Mouse (Mus musculus) intestine, embryonic 14.5 days (tissue): ENCODE data around the gene Kif15. TPM values are rescaled to one million over a fixed set of nuclear protein-coding genes. Genes with fewer than 3 reads are reported as not detected.

Source experiments
- ATAC-seq: fragments of 200-750 bp; cut with Nextera tagmentation; replicated peaks from 2 replicates; pipeline ENCODE4 v1.8.0; 2017; ENCODE audit warnings: low read depth, moderate number of reproducible peaks, moderate TSS enrichment, moderate library complexity; ENCODE audit not compliant: low FRiP score, low TSS enrichment
- DNase-seq: peaks from one replicate; pipeline ENCODE4 v3.0.0-alpha.2; 2018; ENCODE audit warnings: low spot score
- H3K27ac ChIP-seq: fragments of 300-500 bp; sonication (generic); 2 replicates; pipeline ENCODE4 v1.5.1; 2014; ENCODE audit warnings: low read depth, mild to moderate bottlenecking, control low read depth
- H3K27me3 ChIP-seq: fragments of 300-500 bp; sonication (generic); replicated peaks from 2 replicates; pipeline ENCODE4 v1.6.1; 2014; ENCODE audit warnings: low read length, control low read depth; ENCODE audit not compliant: control insufficient read depth, insufficient read depth
- H3K36me3 ChIP-seq: fragments of 300-500 bp; sonication (generic); 2 replicates; pipeline ENCODE4 v1.6.1; 2014; ENCODE audit warnings: low read length, control low read depth; ENCODE audit not compliant: control insufficient read depth, insufficient read depth
- H3K4me1 ChIP-seq: fragments of 300-500 bp; sonication (generic); replicated peaks from 2 replicates; pipeline ENCODE4 v1.6.1; 2014; ENCODE audit warnings: low read length, control low read depth, mixed read lengths; ENCODE audit not compliant: control insufficient read depth, insufficient read depth
- H3K4me2 ChIP-seq: fragments of 300-500 bp; sonication (generic); 2 replicates; pipeline ENCODE4 v1.6.1; 2014; ENCODE audit warnings: low read length
- H3K4me3 ChIP-seq: fragments of 300-500 bp; sonication (generic); 2 replicates; pipeline ENCODE4 v1.5.1; 2014; ENCODE audit warnings: low read depth, low read length, control low read depth, mixed read lengths
- H3K9ac ChIP-seq: fragments of 300-500 bp; sonication (generic); 2 replicates; pipeline ENCODE4 v1.6.1; 2014; ENCODE audit warnings: mild to moderate bottlenecking, low read length
- H3K9me3 ChIP-seq: fragments of 300-500 bp; sonication (generic); 2 replicates; pipeline ENCODE4 v1.6.1; 2016; ENCODE audit warnings: low read length, control low read depth; ENCODE audit not compliant: control insufficient read depth
- WGBS: fragments of 180-500 bp; shearing (Covaris S2); extraction: QIAGEN DNeasy Blood & Tissue Kit; methylation state at CpG from one replicate; pipeline ENCODE4 v1.1.7; 2014; 5-methylcytosine and 5-hydroxymethylcytosine counted together
- polyA plus RNA-seq: library from polyadenylated mRNA; unstranded; fragments of >200 nt; fragmentation: Nextera tagmentation; extraction: Ambion mirVana; gene quantifications from 2 replicates; pipeline ENCODE4 v1.2.1, GENCODE M21; 2014

The Kif15 gene
- polyA plus RNA-seq, 1 experiment from 2014 or later = 50.4 TPM

DNA sequence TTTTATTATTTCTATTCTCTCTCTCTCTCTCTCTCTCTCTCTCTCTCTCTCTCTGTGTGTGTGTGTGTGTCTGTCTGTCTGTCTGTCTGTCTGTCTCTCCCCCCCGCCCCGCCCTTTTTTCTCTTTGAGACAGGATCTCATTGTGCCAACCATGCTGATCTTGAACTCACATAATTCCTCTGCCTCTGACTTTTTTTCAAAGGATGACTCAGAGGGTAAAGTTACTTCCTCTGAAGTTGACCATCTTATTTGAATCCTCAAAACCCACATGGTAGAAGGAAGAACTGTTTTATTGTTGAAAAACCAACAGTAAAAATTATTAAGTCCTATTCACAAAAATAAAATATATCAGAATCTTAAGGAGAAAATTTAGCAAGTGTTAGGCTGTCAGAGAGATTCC, 53.9 kb downstream of the Kif15 start:
- H3K9ac ChIP-seq = no peak overlapping the region
- WGBS = 87% methylated on average over 2 of the region's 2 CpGs
- no peaks in the 10 kb centered on the region for H3K4me1 ChIP-seq
- no peak overlapping the region for H3K27ac ChIP-seq
- H3K36me3 ChIP-seq = peaks cover 98% of the 10 kb centered on the region
- no peak for ATAC-seq
- no peak overlapping the region for H3K4me3 ChIP-seq
- no peaks in the 10 kb centered on the region for H3K9me3 ChIP-seq
- DNase-seq = no peak
- no peaks in the 10 kb centered on the region for H3K27me3 ChIP-seq
- no peak overlapping the region for H3K4me2 ChIP-seq

DNA sequence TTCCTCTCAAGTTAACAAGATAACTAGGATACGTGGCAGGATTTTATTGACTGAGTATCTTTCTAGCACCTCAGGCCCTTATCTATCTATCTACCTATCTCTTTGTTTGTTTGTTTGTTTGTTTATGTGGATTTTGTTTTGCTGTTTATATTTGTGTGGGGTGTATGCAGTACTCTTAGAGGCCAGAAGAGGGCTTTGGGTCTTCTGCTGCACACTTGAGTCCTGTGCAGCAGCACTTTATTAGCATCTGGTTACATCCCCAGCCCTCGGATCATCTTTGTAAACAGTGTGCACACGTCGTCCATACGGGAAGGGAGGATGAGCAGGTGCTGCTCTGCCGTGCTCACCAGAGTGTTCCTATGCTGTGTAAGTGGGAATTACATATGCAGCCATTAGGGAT, 55.2 kb downstream of the Kif15 start:
- Histone ChIP-seq H3K4me2 (no peak overlapping the region), H3K36me3 (peaks cover 98% of the 10 kb centered on the region), H3K9ac (no peak overlapping the region), H3K4me3 (no peak overlapping the region), H3K27ac (no peak overlapping the region), H3K9me3 (no peaks in the 10 kb centered on the region), H3K27me3 (no peaks in the 10 kb centered on the region), H3K4me1 (no peaks in the 10 kb centered on the region)
- no peak for DNase-seq
- ATAC-seq = no peak
- WGBS = 58% methylated on average over 6 of the region's 6 CpGs

DNA sequence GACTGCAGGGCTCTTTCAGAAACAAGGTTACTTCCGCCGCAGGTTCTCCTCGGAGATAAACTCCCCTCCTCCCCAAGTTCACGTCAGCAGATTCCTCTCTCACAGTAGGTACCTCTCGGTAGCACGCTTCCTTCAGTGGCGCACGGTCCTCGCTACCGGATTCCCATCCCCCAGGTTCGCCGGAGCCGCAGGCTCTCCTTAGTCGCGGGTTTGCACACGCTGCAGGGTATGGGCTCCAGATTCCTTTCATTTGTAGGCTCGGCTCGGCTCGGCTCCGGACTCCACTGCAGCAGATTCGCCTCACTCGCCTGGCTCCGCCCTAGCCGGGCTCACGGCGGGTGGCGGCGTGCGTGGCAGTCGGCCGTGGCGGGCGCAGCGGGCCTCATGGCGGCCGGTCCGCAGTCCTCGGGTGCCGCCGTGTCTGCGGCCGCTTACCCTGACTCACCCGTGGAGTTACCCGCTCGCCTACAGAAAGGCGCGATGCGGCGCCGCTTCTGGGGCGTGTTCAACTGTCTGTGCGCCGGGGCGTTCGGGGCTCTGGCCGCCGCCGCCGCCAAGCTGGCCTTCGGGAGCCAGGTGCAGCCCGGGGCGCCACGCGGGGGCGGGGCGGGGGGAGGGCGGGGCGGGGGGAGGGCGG, 70.3 kb downstream of the Kif15 start, which contains the start of gene Tmem42:
Gene Tmem42 (plus strand): TSS at position 332 of the 637 bp plus-strand sequence.
- H3K4me2 ChIP-seq = peak within 1 kb of the TSS; percentile 75
- whole genome bisulfite sequencing = under 1% methylated on average over 57 of the region's 69 CpGs
- peak within 1 kb of the TSS; percentile 93 for H3K27ac ChIP-seq
- no peaks in the 10 kb centered on the region for H3K27me3 ChIP-seq
- H3K9me3 ChIP-seq = no peaks in the 10 kb centered on the region
- ATAC-seq (peak; percentile 97), DNase-seq (peak; percentile 95)
- H3K4me3 ChIP-seq = peak within 1 kb of the TSS; percentile 72
- peaks cover 24% of the 10 kb centered on the region for H3K36me3 ChIP-seq
- H3K9ac ChIP-seq = peak within 1 kb of the TSS; percentile 77
- peaks cover 10% of the 10 kb centered on the region for H3K4me1 ChIP-seq

DNA sequence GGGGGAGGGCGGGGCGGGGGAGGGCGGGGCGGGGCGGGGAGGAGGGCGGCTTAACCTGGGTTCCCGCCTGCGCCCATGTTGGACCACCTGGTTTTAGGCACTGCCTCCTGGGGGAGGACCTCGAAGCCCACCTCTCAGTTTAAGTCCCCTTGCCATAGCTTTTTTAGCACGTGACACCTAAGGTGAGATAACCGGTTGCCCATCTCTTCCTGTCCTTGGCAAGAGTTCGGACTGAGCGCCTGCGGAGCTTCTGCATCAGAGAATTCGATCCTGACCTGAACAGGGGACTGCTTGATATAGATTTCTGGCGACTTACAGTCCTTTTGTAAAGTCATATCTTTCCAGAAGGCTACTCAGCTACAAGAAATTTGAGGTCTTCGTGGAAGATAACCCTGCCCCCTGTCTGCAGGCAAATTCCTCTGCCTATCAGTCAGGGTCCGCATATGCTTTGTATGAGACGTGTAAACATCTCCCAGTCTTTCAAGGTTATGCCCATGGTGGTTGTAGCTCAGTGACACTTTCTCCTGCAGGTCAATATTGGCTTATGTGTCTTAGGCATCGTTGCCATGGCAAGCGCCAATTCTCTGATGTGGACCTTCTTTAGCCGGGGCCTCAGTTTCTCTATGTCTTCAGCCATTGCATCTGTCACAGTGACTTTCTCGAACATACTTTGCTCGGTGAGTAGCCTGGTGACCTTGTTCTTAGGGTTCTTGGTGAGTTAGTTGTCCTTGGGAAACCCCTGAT, 71.0 kb downstream of the Kif15 start:
- H3K27me3 ChIP-seq = no peaks in the 10 kb centered on the region
- H3K9me3 ChIP-seq = no peaks in the 10 kb centered on the region
- peak overlapping the region; percentile 34; the same call in 1 of the 2 replicates for H3K9ac ChIP-seq
- peaks cover 17% of the 10 kb centered on the region for H3K36me3 ChIP-seq
- peak; percentile 81 for DNase-seq
- peak; percentile 57; the same call in 1 of the 2 replicates for ATAC-seq
- no peak overlapping the region for H3K27ac ChIP-seq
- peak overlapping the region; percentile 72 for H3K4me3 ChIP-seq
- H3K4me1 ChIP-seq = peaks cover 10% of the 10 kb centered on the region
- H3K4me2 ChIP-seq = peak overlapping the region; percentile 75
- WGBS = 33% methylated on average over 18 of the region's 24 CpGs

DNA sequence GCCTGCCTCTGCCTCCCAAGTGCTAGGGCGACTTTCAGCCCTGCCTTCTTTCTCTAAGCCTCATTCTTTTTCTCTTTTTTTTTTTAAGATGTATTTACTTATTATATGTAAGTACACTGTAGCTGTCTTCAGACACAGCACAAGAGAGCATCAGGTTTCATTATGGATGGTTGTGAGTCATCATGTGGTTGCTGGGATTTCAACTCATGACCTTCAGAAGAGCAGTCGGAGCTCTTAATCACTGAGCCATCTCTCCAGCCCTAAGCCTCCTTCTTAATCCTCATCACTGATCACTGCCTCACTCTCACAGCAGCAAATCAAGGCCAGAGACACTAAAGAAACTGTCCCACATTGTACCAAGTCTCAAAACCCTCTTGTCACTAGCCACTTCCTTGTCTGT, 73.4 kb downstream of the Kif15 start:
- WGBS = 81% methylated on average over 2 of the region's 2 CpGs
- ATAC-seq (no peak), DNase-seq (no peak)
- peaks cover 10% of the 10 kb centered on the region for H3K4me1 ChIP-seq
- H3K4me3 ChIP-seq = no peak overlapping the region
- H3K27ac ChIP-seq = no peak overlapping the region
- H3K9me3 ChIP-seq = no peaks in the 10 kb centered on the region
- H3K9ac ChIP-seq = no peak overlapping the region
- no peaks in the 10 kb centered on the region for H3K27me3 ChIP-seq
- H3K36me3 ChIP-seq = no peaks in the 10 kb centered on the region
- H3K4me2 ChIP-seq = no peak overlapping the region

DNA sequence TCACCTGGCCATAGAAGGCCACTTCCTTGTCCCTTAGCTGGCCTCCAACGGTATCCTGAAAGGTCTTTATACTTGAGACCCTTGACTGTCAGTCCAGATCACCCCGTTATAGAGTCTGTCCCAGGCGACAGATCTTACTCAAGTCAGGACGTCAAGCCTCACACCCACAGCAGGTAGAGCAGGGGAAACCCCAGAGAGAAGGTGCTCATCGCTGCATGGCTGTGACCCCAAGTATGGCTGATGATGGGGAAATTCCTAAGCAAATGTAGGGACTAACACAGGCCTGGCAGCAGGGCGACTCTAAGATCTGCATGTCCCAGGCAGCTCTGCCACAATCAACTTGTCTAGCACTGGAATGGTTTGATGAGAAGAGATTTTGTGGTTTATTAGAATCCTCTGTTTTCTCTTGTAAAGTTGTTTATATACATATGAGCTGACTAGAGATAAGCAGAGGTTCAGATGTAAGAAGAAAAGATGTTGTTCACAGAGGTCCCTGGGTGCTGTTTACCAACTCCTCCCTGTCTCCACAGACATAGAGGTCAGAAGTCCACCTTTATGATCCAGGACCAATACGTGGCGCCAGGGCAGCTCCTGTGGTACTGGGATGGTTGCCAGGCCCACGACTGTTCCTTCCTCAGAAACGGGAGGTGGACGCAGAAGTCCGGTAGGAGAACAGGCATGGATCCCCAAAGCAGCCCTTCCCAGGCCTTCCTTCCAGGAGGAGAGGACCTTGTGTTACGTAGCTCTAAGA, 80.8 kb downstream of the Kif15 start:
- ATAC-seq (no peak), DNase-seq (no peak)
- no peak overlapping the region for H3K9ac ChIP-seq
- H3K4me1 ChIP-seq = no peaks in the 10 kb centered on the region
- no peak overlapping the region for H3K27ac ChIP-seq
- H3K9me3 ChIP-seq = no peaks in the 10 kb centered on the region
- H3K4me2 ChIP-seq = no peak overlapping the region
- no peaks in the 10 kb centered on the region for H3K27me3 ChIP-seq
- no peaks in the 10 kb centered on the region for H3K36me3 ChIP-seq
- 76% methylated on average over 13 of the region's 13 CpGs for WGBS
- no peak overlapping the region for H3K4me3 ChIP-seq

DNA sequence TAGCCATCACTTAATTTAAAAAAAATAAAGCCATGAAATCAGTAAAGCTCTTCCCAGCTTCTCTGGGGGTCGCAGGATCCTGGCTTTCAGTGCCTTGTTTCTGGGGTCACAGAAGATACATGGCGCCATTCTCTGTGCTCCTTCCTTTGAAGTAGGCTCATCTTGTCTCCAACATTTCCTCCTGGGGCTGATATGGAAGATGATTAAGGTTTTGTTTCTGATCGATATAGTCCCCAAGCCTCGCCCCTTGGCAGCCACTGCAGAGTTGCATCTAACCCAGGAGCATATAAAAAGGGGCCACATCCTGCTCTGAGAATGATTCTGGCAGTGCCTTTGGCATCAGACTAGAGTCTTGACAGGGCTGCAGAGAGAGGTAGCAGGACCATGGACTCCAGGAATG, 83.6 kb downstream of the Kif15 start, which contains the start of gene Tgm4:
Gene Tgm4 (plus strand): TSS at position 301 of the 400 bp plus-strand sequence.
- no peak for ATAC-seq
- no peaks in the 10 kb centered on the region for H3K27me3 ChIP-seq
- no peak within 1 kb of the TSS for H3K4me2 ChIP-seq
- DNase-seq = no peak
- no peaks in the 10 kb centered on the region for H3K9me3 ChIP-seq
- no peak within 1 kb of the TSS for H3K4me3 ChIP-seq
- no peak within 1 kb of the TSS for H3K9ac ChIP-seq
- no peak within 1 kb of the TSS for H3K27ac ChIP-seq
- H3K36me3 ChIP-seq = no peaks in the 10 kb centered on the region
- WGBS = 85% methylated on average over 4 of the region's 4 CpGs
- H3K4me1 ChIP-seq = no peaks in the 10 kb centered on the region

DNA sequence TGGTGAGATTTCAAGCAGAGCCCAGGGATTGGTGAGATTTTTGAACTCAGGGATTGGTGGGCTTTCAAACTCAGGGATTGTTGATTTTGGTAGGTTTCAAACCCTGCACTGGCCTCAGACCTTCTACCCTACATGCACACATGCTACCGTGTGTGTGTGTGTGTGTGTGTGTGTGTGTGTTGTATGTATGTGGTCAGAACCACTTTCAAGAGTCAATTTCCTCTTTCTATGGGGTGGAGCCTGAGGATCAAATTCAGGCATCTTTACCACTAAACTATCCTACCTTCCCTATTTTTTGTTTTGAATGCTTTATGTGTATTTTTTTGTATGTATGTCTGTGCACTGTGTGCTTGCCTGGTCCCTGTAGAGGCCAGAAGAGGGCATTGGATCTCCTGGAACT, 96.8 kb downstream of the Kif15 start:
- no peaks in the 10 kb centered on the region for H3K36me3 ChIP-seq
- no peaks in the 10 kb centered on the region for H3K9me3 ChIP-seq
- H3K4me1 ChIP-seq = no peaks in the 10 kb centered on the region
- H3K27me3 ChIP-seq = no peaks in the 10 kb centered on the region
- no peak overlapping the region for H3K27ac ChIP-seq
- DNase-seq (no peak), ATAC-seq (no peak)
- no peak overlapping the region for H3K4me3 ChIP-seq
- WGBS = 100% methylated on average over 1 of the region's 1 CpGs
- H3K9ac ChIP-seq = no peak overlapping the region
- no peak overlapping the region for H3K4me2 ChIP-seq
